8 mouse cellular contexts compared by ENCODE assay signal in genomic region chr8:70540013-70540506, GRCm38 (mm10). TPM values are rescaled to one million over a fixed set of nuclear protein-coding genes. Genes with fewer than 3 reads are reported as not detected.
DNase-seq lines count a peak whose midpoint lies in the region; ATAC-seq and TF ChIP-seq lines count a peak whose summit lies in the region.

No protein-coding gene starts in this region.

- no peak for DNase-seq in gastrocnemius, adult 2 months
- no peak for DNase-seq in gastrocnemius, postnatal 25 days
- no peak for DNase-seq in CH12.LX (ENCODE audit: extremely low read depth)
- DNase-seq in liver, embryonic 13.5 days = no peak
- no peak for DNase-seq in right cerebral cortex, postnatal 25 days
- DNase-seq in left cerebral cortex, postnatal 4 days = no peak
- DNase-seq in natural killer cell, adult 2 months (ENCODE audit: low spot score in 2 of 2) = no peak

- no peak for TF ChIP-seq RAD21 in CH12.LX (IDR thresholded peaks at IDR 0.05; ENCODE audit: low read depth, low read length)

- H3K4me1 ChIP-seq in CH12.LX (ENCODE audit: control insufficient read depth in 1 of 2, insufficient read depth in 2 of 2) = peaks cover 12 to 51% of the 10 kb centered on the region in 2 experiments
- peaks cover 33% of the 10 kb centered on the region for H3K4me1 ChIP-seq in forebrain, embryonic 13.5 days
- peaks cover 62% of the 10 kb centered on the region for H3K4me1 ChIP-seq in liver, embryonic 13.5 days (replicated peaks)

- H3K9ac ChIP-seq in CH12.LX (ENCODE audit: insufficient read depth, low read depth) = peak overlapping the region; percentile 90
- peak overlapping the region; percentile 91 for H3K9ac ChIP-seq in forebrain, embryonic 13.5 days
- peak overlapping the region; percentile 93 for H3K9ac ChIP-seq in liver, embryonic 13.5 days

- no peak for TF ChIP-seq EP300 in CH12.LX (IDR thresholded peaks at IDR 0.05; ENCODE audit: low read length)

- H3K27me3 ChIP-seq in CH12.LX (replicated peaks) = no peaks in the 10 kb centered on the region
- H3K27me3 ChIP-seq in forebrain, embryonic 13.5 days = no peaks in the 10 kb centered on the region
- no peaks in the 10 kb centered on the region for H3K27me3 ChIP-seq in liver, embryonic 13.5 days

- peaks cover 15 to 53% of the 10 kb centered on the region in 2 experiments for H3K36me3 ChIP-seq in CH12.LX (replicated peaks in 1 of 2; ENCODE audit: control insufficient read depth in 1 of 2, insufficient read depth in 1 of 2, low read length in 1 of 2)
- peaks cover 21% of the 10 kb centered on the region for H3K36me3 ChIP-seq in forebrain, embryonic 13.5 days (ENCODE audit: poor library complexity, severe bottlenecking)
- H3K36me3 ChIP-seq in liver, embryonic 13.5 days = peaks cover 22% of the 10 kb centered on the region

- H3K9me3 ChIP-seq in CH12.LX (replicated peaks; ENCODE audit: low read length) = no peaks in the 10 kb centered on the region
- H3K9me3 ChIP-seq in forebrain, embryonic 13.5 days (replicated peaks) = no peaks in the 10 kb centered on the region
- H3K9me3 ChIP-seq in liver, embryonic 13.5 days (replicated peaks) = no peaks in the 10 kb centered on the region

- peak overlapping the region; percentile 99 for H3K27ac ChIP-seq in gastrocnemius, adult 2 months
- H3K27ac ChIP-seq in CH12.LX (ENCODE audit: insufficient read depth, low read depth) = no peak overlapping the region
- no peak overlapping the region for H3K27ac ChIP-seq in forebrain, embryonic 13.5 days
- H3K27ac ChIP-seq in liver, embryonic 13.5 days = peak overlapping the region; percentile 98

- in situ Hi-C loops in CH12.LX (cut with MboI; ENCODE audit: low pct_ligation_motif_present, low pct_unique_long_range_greater_than_20kb, low sequenced_read_pairs) = loop anchor here (10.0 kb wide), 1 partner anchor 65 kb away; the partner anchor contains the start of gene Ssbp4

- TF ChIP-seq CTCF in gastrocnemius, adult 2 months (IDR thresholded peaks at IDR 0.05) = no peak
- no peak for TF ChIP-seq CTCF in CH12.LX (conservative IDR thresholded peaks at IDR 0.05 in 1 of 2, IDR thresholded peaks at IDR 0.05 in 1 of 2; ENCODE audit: low read depth in 2 of 2, low read length in 2 of 2)

- dilution Hi-C loops in CH12.LX (cut with MboI; ENCODE audit: extremely low pct_ligation_motif_present, extremely low pct_unique_long_range_greater_than_20kb, low sequenced_read_pairs) = no loop called here

- peak overlapping the region; percentile 93 for H3K4me3 ChIP-seq in gastrocnemius, adult 2 months
- H3K4me3 ChIP-seq in CH12.LX (replicated peaks in 1 of 3; ENCODE audit: low read depth in 2 of 3, low read length in 2 of 3, poor library complexity in 1 of 3) = peak overlapping the region; percentile 93 to 94 (median 94)
- peak overlapping the region; percentile 81 for H3K4me3 ChIP-seq in forebrain, embryonic 13.5 days
- peak overlapping the region; percentile 93 for H3K4me3 ChIP-seq in liver, embryonic 13.5 days (replicated peaks)

- no peak for TF ChIP-seq POLR2A in CH12.LX (IDR thresholded peaks at IDR 0.05; ENCODE audit: low read depth, low read length)

- WGBS in forebrain, embryonic 13.5 days = 15% methylated on average over 4 of the region's 4 CpGs
- 3% methylated on average over 4 of the region's 4 CpGs for WGBS in liver, embryonic 13.5 days (ENCODE audit: insufficient replicate concordance)

- H3K4me2 ChIP-seq in CH12.LX (ENCODE audit: insufficient read depth, low read depth, poor library complexity, severe bottlenecking) = peak overlapping the region; percentile 79
- peak overlapping the region; percentile 97 for H3K4me2 ChIP-seq in forebrain, embryonic 13.5 days
- H3K4me2 ChIP-seq in liver, embryonic 13.5 days = peak overlapping the region; percentile 99

- no peak for ATAC-seq in forebrain, embryonic 13.5 days
- ATAC-seq in liver, embryonic 13.5 days (ENCODE audit: low read depth) = no peak

- H3K79me2 ChIP-seq in CH12.LX (replicated peaks; ENCODE audit: control insufficient read depth, extremely low read depth, insufficient read depth, poor library complexity, severe bottlenecking) = peaks cover 30% of the 10 kb centered on the region

- intact Hi-C loops in gastrocnemius, adult 2 months (cut with DNase I) = no loop called here
- intact Hi-C loops in left cerebral cortex, postnatal 4 days (cut with DNase I) = no loop called here

TF ChIP-seq in CH12.LX, 34 proteins besides CTCF, POLR2A, EP300 and RAD21:
- TF ChIP-seq MYC (IDR thresholded peaks at IDR 0.05; ENCODE audit: low read depth, low read length) (no peak), USF2 (conservative IDR thresholded peaks at IDR 0.05; ENCODE audit: low read depth, low read length) (no peak), ELF1 (IDR thresholded peaks at IDR 0.05; ENCODE audit: low read depth, low read length) (no peak), MAFK (IDR thresholded peaks at IDR 0.05; ENCODE audit: insufficient replicate concordance, low read length) (no peak), ETS1 (conservative IDR thresholded peaks at IDR 0.05; ENCODE audit: low read depth, low read length) (no peak)
TF ChIP-seq in CH12.LX: peak in this region for 0.

RNA-seq across cellular contexts. Expression of gene Ell, which starts 0.8 kb away (rescaled TPM):
- total RNA-seq in gastrocnemius, adult 2 months (2021) = 10 to 100 TPM; 11.9 to 14.6 TPM
- total RNA-seq in gastrocnemius, postnatal 25 days (2021) = 10 to 100 TPM in 1 of 2 experiments, 1 to 10 TPM in 1; 8.1 to 19.3 TPM
- total RNA-seq in CH12.LX (2012; rRNA removed) = 9.8 TPM in 2 replicates
- 6.4 and 6.5 TPM in 2 replicates for total RNA-seq in CH12.LX (2014; rRNA removed)
- 14.0 and 17.9 TPM in 2 replicates for polyA plus RNA-seq in CH12.LX (2012; ENCODE audit: insufficient read length, low read depth)
- 16.5 and 16.6 TPM in 2 replicates for polyA plus RNA-seq in forebrain, embryonic 13.5 days (2015; fragmentation: Nextera tagmentation; extraction: Ambion mirVana)
- 9.7 and 10.5 TPM in 2 replicates for polyA plus RNA-seq in liver, embryonic 13.5 days (2015; fragmentation: Nextera tagmentation; extraction: Ambion mirVana)
- total RNA-seq in left cerebral cortex, postnatal 4 days (2021) = 10 to 100 TPM; 17.7 to 20.0 TPM

RNA-seq across cellular contexts. Expression of gene Kxd1, which starts 12.3 kb away (rescaled TPM):
- 10 to 100 TPM; 70.4 to 83.9 TPM for total RNA-seq in gastrocnemius, adult 2 months (2021)
- total RNA-seq in gastrocnemius, postnatal 25 days (2021) = 10 to 100 TPM; 70.9 to 71.9 TPM
- total RNA-seq in CH12.LX (2012; rRNA removed) (45.7 and 63.4 TPM in 2 replicates), CH12.LX (2014; rRNA removed) (67.9 and 68.0 TPM in 2 replicates)
- 56.6 and 56.7 TPM in 2 replicates for polyA plus RNA-seq in CH12.LX (2012; ENCODE audit: insufficient read length, low read depth)
- 52.5 and 53.6 TPM in 2 replicates for polyA plus RNA-seq in forebrain, embryonic 13.5 days (2015; fragmentation: Nextera tagmentation; extraction: Ambion mirVana)
- 36.2 TPM in 2 replicates for polyA plus RNA-seq in liver, embryonic 13.5 days (2015; fragmentation: Nextera tagmentation; extraction: Ambion mirVana)
- total RNA-seq in left cerebral cortex, postnatal 4 days (2021) = 10 to 100 TPM; 31.9 to 33.0 TPM

RNA-seq across cellular contexts. Expression of gene Fkbp8, which starts 12.5 kb away (rescaled TPM):
- 100 to 1,000 TPM; 108 to 112 TPM for total RNA-seq in gastrocnemius, adult 2 months (2021)
- total RNA-seq in gastrocnemius, postnatal 25 days (2021) = 100 to 1,000 TPM; 100 to 104 TPM
- total RNA-seq in CH12.LX (2012; rRNA removed) = 246 and 266 TPM in 2 replicates
- 172 and 178 TPM in 2 replicates for total RNA-seq in CH12.LX (2014; rRNA removed)
- polyA plus RNA-seq in CH12.LX (2012; ENCODE audit: insufficient read length, low read depth) = 176 and 178 TPM in 2 replicates
- polyA plus RNA-seq in forebrain, embryonic 13.5 days (2015; fragmentation: Nextera tagmentation; extraction: Ambion mirVana) = 357 and 385 TPM in 2 replicates
- polyA plus RNA-seq in liver, embryonic 13.5 days (2015; fragmentation: Nextera tagmentation; extraction: Ambion mirVana) = 177 and 182 TPM in 2 replicates
- total RNA-seq in left cerebral cortex, postnatal 4 days (2021) = 100 to 1,000 TPM; 311 to 344 TPM

RNA-seq across cellular contexts. Expression of gene Uba52, which starts 29.5 kb away (rescaled TPM):
- total RNA-seq in gastrocnemius, adult 2 months (2021) = 100 to 1,000 TPM; 777 to 924 TPM
- total RNA-seq in gastrocnemius, postnatal 25 days (2021) = 100 to 1,000 TPM; 785 to 797 TPM
- total RNA-seq in CH12.LX (2012; rRNA removed) (3,341 and 3,407 TPM in 2 replicates), CH12.LX (2014; rRNA removed) (1,091 and 1,181 TPM in 2 replicates)
- polyA plus RNA-seq in CH12.LX (2012; ENCODE audit: insufficient read length, low read depth) = 1,199 and 1,372 TPM in 2 replicates
- 812 and 920 TPM in 2 replicates for polyA plus RNA-seq in forebrain, embryonic 13.5 days (2015; fragmentation: Nextera tagmentation; extraction: Ambion mirVana)
- polyA plus RNA-seq in liver, embryonic 13.5 days (2015; fragmentation: Nextera tagmentation; extraction: Ambion mirVana) = 736 and 758 TPM in 2 replicates
- 1,000 to 10,000 TPM; 1,115 to 1,131 TPM for total RNA-seq in left cerebral cortex, postnatal 4 days (2021)

RNA-seq across cellular contexts. Expression of gene Rex1bd, which starts 33.5 kb away (rescaled TPM):
- total RNA-seq in gastrocnemius, adult 2 months (2021) = 100 to 1,000 TPM; 146 to 148 TPM
- total RNA-seq in gastrocnemius, postnatal 25 days (2021) = 100 to 1,000 TPM; 112 to 120 TPM
- total RNA-seq in CH12.LX (2012; rRNA removed) = 87.3 and 90.0 TPM in 2 replicates
- total RNA-seq in CH12.LX (2014; rRNA removed) = 43.3 and 47.8 TPM in 2 replicates
- 38.4 and 59.9 TPM in 2 replicates for polyA plus RNA-seq in CH12.LX (2012; ENCODE audit: insufficient read length, low read depth)
- polyA plus RNA-seq in forebrain, embryonic 13.5 days (2015; fragmentation: Nextera tagmentation; extraction: Ambion mirVana) = 150 and 154 TPM in 2 replicates
- 81.2 and 82.3 TPM in 2 replicates for polyA plus RNA-seq in liver, embryonic 13.5 days (2015; fragmentation: Nextera tagmentation; extraction: Ambion mirVana)
- total RNA-seq in left cerebral cortex, postnatal 4 days (2021) = 100 to 1,000 TPM; 109 to 116 TPM

Comparison
In these comparisons a context has a peak if more than half of its experiments do, and no peak if none do; other contexts are left out.
1. H3K27ac ChIP-seq: peak in gastrocnemius, adult 2 months (single experiment) and liver, embryonic 13.5 days (single experiment); none in CH12.LX (single experiment) and forebrain, embryonic 13.5 days (single experiment).
2. Peak in every context shown above with its lines, with median percentiles within 50 percentile points of each other: H3K4me3 ChIP-seq, H3K4me2 ChIP-seq and H3K9ac ChIP-seq.